Mouse (Mus musculus) intestine, postnatal 0 days (tissue): ENCODE data around the gene Mreg. TPM values are rescaled to one million over a fixed set of nuclear protein-coding genes. Genes with fewer than 3 reads are reported as not detected.
"Not testable (repeated sequence)": the region's sequence is repeated elsewhere in the genome, so short reads cannot be mapped to it uniquely, and the experiment has no call there.

ENCODE experiments used
- ATAC-seq: fragments of 200-750 bp; cut with Nextera tagmentation; 2 replicates; pipeline ENCODE4 v1.8.0; 2017; ENCODE audit warnings: mild to moderate bottlenecking, moderate TSS enrichment, moderate library complexity
- H3K27ac ChIP-seq: fragments of 300-500 bp; sonication (generic); 2 replicates; pipeline ENCODE4 v1.5.1; 2014; ENCODE audit warnings: mild to moderate bottlenecking, low read depth, low read length, moderate library complexity
- H3K27me3 ChIP-seq: fragments of 300-500 bp; sonication (generic); replicated peaks from 2 replicates; pipeline ENCODE4 v1.6.1; 2014; ENCODE audit warnings: low read length, mixed read lengths; ENCODE audit not compliant: control insufficient read depth, insufficient read depth
- H3K36me3 ChIP-seq: fragments of 300-500 bp; sonication (generic); 2 replicates; pipeline ENCODE4 v1.6.1; 2014; ENCODE audit warnings: mild to moderate bottlenecking, moderate library complexity; ENCODE audit not compliant: control insufficient read depth, insufficient read depth
- H3K4me1 ChIP-seq: fragments of 300-500 bp; sonication (generic); replicated peaks from 2 replicates; pipeline ENCODE4 v1.6.1; 2014; ENCODE audit warnings: antibody characterized with exemption, low read length, mixed read lengths; ENCODE audit not compliant: control insufficient read depth, insufficient read depth
- H3K4me2 ChIP-seq: fragments of 300-500 bp; sonication (generic); replicated peaks from 2 replicates; pipeline ENCODE4 v1.6.1; 2014; ENCODE audit warnings: low read depth, mild to moderate bottlenecking, moderate library complexity
- H3K4me3 ChIP-seq: fragments of 300-500 bp; sonication (generic); 2 replicates; pipeline ENCODE4 v1.5.1; 2014; ENCODE audit warnings: low read depth, low read length
- H3K9ac ChIP-seq: fragments of 300-500 bp; sonication (generic); 2 replicates; pipeline ENCODE4 v1.6.1; 2014; ENCODE audit warnings: mild to moderate bottlenecking, low read depth, low read length
- H3K9me3 ChIP-seq: fragments of 300-500 bp; sonication (generic); 2 replicates; pipeline ENCODE4 v1.6.1; 2016; ENCODE audit warnings: mixed run types; ENCODE audit not compliant: control insufficient read depth
- CTCF ChIP-seq: sonication (generic); IDR thresholded peaks from 2 replicates; pipeline ENCODE4 v1.5.1; 2016; ENCODE audit warnings: low read depth, mild to moderate bottlenecking, control low read depth, antibody characterized with exemption, moderate library complexity
- WGBS: fragments of 180-500 bp; shearing (Covaris S2); extraction: QIAGEN DNeasy Blood & Tissue Kit; methylation state at CpG from one replicate; pipeline ENCODE4 v1.1.7; 2014; 5-methylcytosine and 5-hydroxymethylcytosine counted together
- polyA plus RNA-seq: library from polyadenylated mRNA; unstranded; fragments of >200 nt; fragmentation: Nextera tagmentation; extraction: Ambion mirVana; gene quantifications from 2 replicates; pipeline ENCODE4 v1.2.1, GENCODE M21; 2015

The Mreg gene
- polyA plus RNA-seq, 1 experiment from 2014 or later = 26.6 TPM

DNA sequence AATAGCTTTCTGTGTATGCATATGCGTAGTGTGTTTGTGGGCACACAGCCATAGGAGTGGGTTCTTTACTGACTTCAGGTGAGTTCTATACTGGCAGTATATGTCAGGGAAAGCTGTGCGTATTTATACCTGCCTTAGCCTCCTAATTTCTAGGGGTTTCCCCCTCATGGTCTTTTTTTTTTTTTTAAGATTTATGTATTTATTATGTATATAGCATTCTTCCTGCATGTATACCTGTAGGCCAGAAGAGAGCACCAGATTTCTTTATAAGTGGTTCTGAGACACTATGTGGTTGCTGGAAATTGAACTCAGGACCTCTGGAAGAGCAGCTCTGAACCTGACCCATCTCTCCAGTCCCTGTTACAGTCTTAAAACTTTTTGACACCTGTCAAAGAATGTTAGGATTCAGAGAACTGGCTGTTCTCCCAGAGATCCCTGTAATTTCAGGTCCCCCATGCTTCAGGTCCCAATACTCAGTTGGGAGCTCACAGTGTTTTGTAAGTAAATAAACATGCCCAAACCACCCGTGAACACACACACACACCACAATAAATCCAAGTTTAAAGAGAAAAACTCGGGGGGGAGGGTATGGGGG is 14.9 kb upstream of the Mreg start:
- no peak overlapping the region for H3K4me3 ChIP-seq
- no peak for TF ChIP-seq CTCF
- H3K27ac ChIP-seq = no peak overlapping the region
- no peaks in the 10 kb centered on the region for H3K4me1 ChIP-seq
- 27% methylated on average over 4 of the region's 4 CpGs for WGBS
- peak; percentile 12; the same call in 1 of the 2 replicates for ATAC-seq
- no peaks in the 10 kb centered on the region for H3K36me3 ChIP-seq
- H3K4me2 ChIP-seq = no peak overlapping the region; the same call in 1 of the 2 replicates
- H3K27me3 ChIP-seq = no peaks in the 10 kb centered on the region
- H3K9ac ChIP-seq = no peak overlapping the region
- H3K9me3 ChIP-seq = no peaks in the 10 kb centered on the region

DNA sequence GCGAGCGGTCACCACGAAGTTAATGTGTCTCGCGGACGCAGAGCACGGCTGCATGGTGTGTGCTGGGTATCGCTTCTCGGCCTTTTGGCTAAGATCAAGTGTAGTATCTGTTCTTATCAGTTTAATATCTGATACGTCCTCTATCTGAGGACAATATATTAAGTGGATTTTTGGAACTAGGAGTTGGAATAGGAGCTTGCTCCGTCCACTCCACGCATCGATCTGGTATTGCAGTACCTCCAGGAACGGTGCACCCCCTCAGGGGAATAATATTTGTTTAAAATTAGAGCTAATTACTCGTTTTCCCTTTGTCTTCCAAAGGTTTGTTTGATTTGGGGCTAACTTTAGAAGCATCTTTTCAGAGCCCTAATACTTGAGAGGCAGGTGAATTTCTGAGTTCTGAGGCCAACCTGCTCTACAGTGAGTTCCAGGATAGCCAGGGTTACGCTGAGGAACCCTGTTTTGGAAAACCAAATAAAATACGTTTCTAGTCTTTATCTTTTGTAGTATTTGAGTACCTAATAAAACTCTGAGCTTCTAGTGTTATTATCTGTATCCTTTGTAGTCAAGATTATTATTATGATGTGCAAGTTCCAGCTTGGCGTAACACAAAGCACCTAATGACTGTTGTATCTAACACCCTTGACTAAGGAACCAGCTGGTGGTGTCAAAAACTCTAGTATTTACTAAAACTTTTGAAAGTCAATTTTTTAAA is 14.2 kb upstream of the Mreg start:
- peak overlapping the region; percentile 83 for H3K4me2 ChIP-seq
- 1% methylated on average over 9 of the region's 18 CpGs for WGBS
- H3K4me3 ChIP-seq = peak overlapping the region; percentile 51
- no peaks in the 10 kb centered on the region for H3K36me3 ChIP-seq
- ATAC-seq = peak; percentile 84
- no peaks in the 10 kb centered on the region for H3K9me3 ChIP-seq
- no peak for TF ChIP-seq CTCF
- 0 out of 2 replicates have a peak overlapping the region, but pooled peaks have one; percentile 41 for H3K27ac ChIP-seq
- H3K27me3 ChIP-seq = no peaks in the 10 kb centered on the region
- H3K4me1 ChIP-seq = no peaks in the 10 kb centered on the region
- peak overlapping the region; percentile 45 for H3K9ac ChIP-seq

DNA sequence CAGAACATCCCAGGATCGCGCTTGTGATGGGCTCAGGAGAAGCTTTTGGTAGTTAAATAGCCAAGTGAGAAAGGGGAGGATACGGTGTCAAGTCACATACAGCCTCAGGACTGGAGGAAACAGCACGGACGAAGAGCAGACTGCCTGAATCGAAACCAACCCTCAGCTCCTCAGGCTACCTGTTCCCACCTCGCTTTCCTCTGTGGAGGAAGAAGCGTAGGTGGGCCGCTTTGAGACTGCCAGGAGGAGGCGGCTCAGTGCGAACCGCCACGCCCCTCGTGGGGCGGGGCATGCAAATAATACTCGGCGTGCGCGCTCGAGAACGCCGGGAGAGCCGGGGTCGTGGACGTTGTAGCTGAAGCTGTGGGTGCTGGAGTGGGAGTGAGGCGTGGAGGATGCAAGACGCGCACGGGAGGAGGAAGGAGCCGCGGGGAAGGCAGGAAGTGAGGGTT is 13.6 kb upstream of the Mreg start:
- H3K9me3 ChIP-seq, H3K27me3 ChIP-seq, H3K36me3 ChIP-seq, H3K4me1 ChIP-seq: not testable (repeated sequence)
- ATAC-seq = peak; percentile 82
- peak; percentile 7; the same call in 1 of the 2 replicates for TF ChIP-seq CTCF
- Histone ChIP-seq H3K9ac (peak overlapping the region; percentile 45), H3K4me3 (peak overlapping the region; percentile 51), H3K27ac (0 out of 2 replicates have a peak overlapping the region, but pooled peaks have one; percentile 41), H3K4me2 (peak overlapping the region; percentile 83)
- 2% methylated on average over 25 of the region's 31 CpGs for WGBS

DNA sequence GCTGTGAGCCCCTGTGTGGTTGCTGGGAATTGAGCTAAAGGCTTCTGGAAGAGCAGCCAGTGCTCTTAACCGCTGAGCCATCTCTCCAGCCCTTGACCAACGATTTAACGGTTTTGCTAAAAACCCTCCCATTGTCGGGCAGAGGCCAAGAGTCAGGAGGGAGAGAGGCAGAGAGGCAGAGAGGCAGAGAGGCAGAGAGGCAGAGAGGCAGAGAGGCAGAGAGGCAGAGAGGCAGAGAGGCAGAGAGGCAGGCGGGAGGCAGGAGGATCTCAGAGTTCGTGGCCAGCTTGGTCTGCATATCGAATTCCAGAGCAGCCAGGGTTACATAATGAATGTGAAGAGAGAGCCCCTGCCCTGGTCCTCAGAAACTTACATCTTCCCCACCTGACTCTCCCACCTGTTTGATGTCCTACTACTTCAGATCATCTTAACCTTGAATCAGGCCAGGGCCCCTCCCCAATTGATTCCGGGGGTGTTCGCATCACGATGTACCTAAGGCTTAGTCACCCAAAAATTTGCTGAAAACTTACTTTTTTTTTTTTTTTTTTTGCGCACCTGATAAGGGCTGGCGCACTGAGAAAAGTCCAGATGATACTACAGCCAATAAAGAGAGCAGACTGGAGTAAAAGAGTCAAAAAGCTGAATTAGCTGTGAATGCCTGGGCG is 13.1 kb upstream of the Mreg start:
- no peaks in the 10 kb centered on the region for H3K4me1 ChIP-seq
- H3K4me2 ChIP-seq = peak overlapping the region; percentile 83
- H3K9ac ChIP-seq = no peak overlapping the region
- H3K4me3 ChIP-seq = peak overlapping the region; percentile 51
- 16% methylated on average over 13 of the region's 13 CpGs for WGBS
- ATAC-seq = no peak
- no peak overlapping the region for H3K27ac ChIP-seq
- H3K9me3 ChIP-seq = no peaks in the 10 kb centered on the region
- no peaks in the 10 kb centered on the region for H3K36me3 ChIP-seq
- no peaks in the 10 kb centered on the region for H3K27me3 ChIP-seq
- no peak for TF ChIP-seq CTCF

DNA sequence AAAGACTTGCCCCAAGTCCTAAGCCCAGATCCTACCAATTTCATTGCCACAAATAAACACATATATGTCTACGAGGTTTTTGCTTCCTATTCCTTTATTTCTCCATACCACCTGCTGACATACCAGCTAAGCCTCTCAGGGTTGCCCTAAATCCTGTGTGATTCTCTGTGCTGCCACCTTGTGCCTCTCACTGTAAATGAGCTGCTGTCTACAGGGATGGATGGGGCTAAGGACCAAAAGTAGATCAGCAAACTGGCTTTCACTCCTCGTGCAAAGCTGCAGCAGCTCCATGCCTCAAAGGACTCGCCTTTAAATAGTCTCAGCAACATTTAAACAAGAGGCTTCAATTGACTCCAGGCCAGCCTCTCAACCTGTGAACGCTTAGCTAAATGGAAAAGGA is 7.9 kb upstream of the Mreg start:
- H3K36me3 ChIP-seq = no peaks in the 10 kb centered on the region
- H3K4me2 ChIP-seq = no peak overlapping the region
- no peak overlapping the region for H3K4me3 ChIP-seq
- TF ChIP-seq CTCF = peak; percentile 66
- WGBS = 33% methylated on average over 4 of the region's 4 CpGs
- H3K9me3 ChIP-seq = no peaks in the 10 kb centered on the region
- H3K9ac ChIP-seq = no peak overlapping the region
- no peaks in the 10 kb centered on the region; the same call in 1 of the 2 replicates for H3K4me1 ChIP-seq
- no peak overlapping the region for H3K27ac ChIP-seq
- ATAC-seq = no peak
- H3K27me3 ChIP-seq = no peaks in the 10 kb centered on the region

DNA sequence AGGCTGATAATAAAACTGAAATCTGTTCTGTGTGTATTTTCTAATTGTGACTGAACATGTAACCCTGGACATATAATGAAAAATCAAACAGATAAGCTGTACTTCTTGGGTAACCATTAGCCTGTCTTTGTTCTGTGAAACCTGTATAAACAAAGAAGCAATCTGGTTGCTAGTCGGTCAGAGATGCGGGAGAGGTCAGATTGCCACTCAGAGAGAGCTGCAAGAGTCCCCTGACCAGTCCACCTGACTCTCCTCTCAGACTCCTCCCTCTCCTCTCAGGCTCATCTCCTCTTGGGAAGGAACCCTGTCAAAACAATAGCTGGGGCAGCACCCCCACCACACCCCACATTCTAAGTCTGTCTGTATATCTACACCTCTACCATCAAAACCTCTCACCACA is 7.0 kb upstream of the Mreg start:
- no peak overlapping the region for H3K4me3 ChIP-seq
- H3K27me3 ChIP-seq = no peaks in the 10 kb centered on the region
- WGBS = 17% methylated on average over 2 of the region's 2 CpGs
- no peak overlapping the region for H3K4me2 ChIP-seq
- H3K9ac ChIP-seq = no peak overlapping the region
- no peak overlapping the region for H3K27ac ChIP-seq
- no peaks in the 10 kb centered on the region for H3K36me3 ChIP-seq
- no peak for TF ChIP-seq CTCF
- no peak for ATAC-seq
- H3K4me1 ChIP-seq = no peaks in the 10 kb centered on the region; the same call in 1 of the 2 replicates
- H3K9me3 ChIP-seq = no peaks in the 10 kb centered on the region
